Mouse (Mus musculus) myocyte (in vitro differentiated cells): ENCODE measurements at regions not wholly inside any gene's neighbourhood (a gene's known extent, or its start where the extent isn't known, plus 50 kb on each side); places are given as distances from the start of the nearest gene placed in this dataset.

ENCODE experiments used
- H3K27me3 ChIP-seq: one replicate; pipeline ENCODE4 v1.6.1; 2011; ENCODE audit not compliant: control insufficient read depth, insufficient read depth, insufficient read length
- H3K36me3 ChIP-seq: one replicate; pipeline ENCODE4 v1.6.1; 2011; ENCODE audit not compliant: control insufficient read depth, insufficient read depth
- H3K4me2 ChIP-seq: one replicate; pipeline ENCODE4 v1.6.1; 2011; ENCODE audit warnings: low read depth, control low read depth
- H3K4me3 ChIP-seq: one replicate; pipeline ENCODE4 v1.5.1; 2011; ENCODE audit warnings: mild to moderate bottlenecking, control low read depth, moderate library complexity
- H3K79me2 ChIP-seq: one replicate; pipeline ENCODE4 v1.6.1; 2011; ENCODE audit not compliant: control insufficient read depth, insufficient read depth
- H3ac ChIP-seq: one replicate; pipeline ENCODE4 v1.6.1; 2011; ENCODE audit not compliant: control insufficient read depth, insufficient read length
- CEBPB ChIP-seq: IDR thresholded peaks from 2 replicates; pipeline ENCODE4 v1.6.1; 2011; ENCODE audit warnings: mild to moderate bottlenecking, moderate library complexity; ENCODE audit not compliant: poor library complexity, insufficient read depth, severe bottlenecking
- E2F4 ChIP-seq: IDR thresholded peaks from one replicate; pipeline ENCODE4 v1.6.1; 2011; ENCODE audit warnings: mild to moderate bottlenecking, control low read depth, moderate library complexity; ENCODE audit not compliant: insufficient read depth
- MAX ChIP-seq: IDR thresholded peaks from one replicate; pipeline ENCODE4 v1.6.1; 2011; ENCODE audit warnings: low read depth, mild to moderate bottlenecking, control low read depth
- MYOD1 ChIP-seq, 3 experiments: IDR thresholded peaks; one replicate each; pipeline ENCODE4 v1.6.1; 2011; ENCODE audit warnings: control low read depth in 2 of 3, low read depth in 2 of 3, mild to moderate bottlenecking in 2 of 3, moderate library complexity in 1 of 3; ENCODE audit not compliant: insufficient read length in 2 of 3, control insufficient read depth in 1 of 3
- MYOG ChIP-seq, 3 experiments: IDR thresholded peaks; one replicate each; pipeline ENCODE4 v1.6.1; 2011; ENCODE audit warnings: control low read depth in 2 of 3, low read depth in 2 of 3, mild to moderate bottlenecking in 2 of 3; ENCODE audit not compliant: insufficient read length in 2 of 3, control insufficient read depth in 1 of 3, insufficient read depth in 1 of 3
- POLR2A ChIP-seq: IDR thresholded peaks from one replicate; pipeline ENCODE4 v1.6.1; 2011; ENCODE audit warnings: low read depth, mild to moderate bottlenecking, control low read depth, moderate library complexity; ENCODE audit not compliant: insufficient read length
- POLR2AphosphoS2 ChIP-seq: IDR thresholded peaks from one replicate; pipeline ENCODE4 v1.6.1; 2011; ENCODE audit warnings: low read depth, control low read depth; ENCODE audit not compliant: insufficient read length
- REST ChIP-seq: IDR thresholded peaks from one replicate; pipeline ENCODE4 v1.6.1; 2011; ENCODE audit warnings: mild to moderate bottlenecking, control low read depth, moderate library complexity; ENCODE audit not compliant: insufficient read depth, insufficient read length
- SRF ChIP-seq: IDR thresholded peaks from one replicate; pipeline ENCODE4 v1.6.1; 2011; ENCODE audit warnings: low read depth; ENCODE audit not compliant: control insufficient read depth, insufficient read length
- TCF12 ChIP-seq: IDR thresholded peaks from one replicate; pipeline ENCODE4 v1.6.1; 2011; ENCODE audit warnings: mild to moderate bottlenecking, control low read depth; ENCODE audit not compliant: poor library complexity, insufficient read depth, severe bottlenecking
- TCF3 ChIP-seq: IDR thresholded peaks from one replicate; pipeline ENCODE4 v1.6.1; 2011; ENCODE audit warnings: low read depth, control low read depth; ENCODE audit not compliant: insufficient read length
- USF1 ChIP-seq: IDR thresholded peaks from one replicate; pipeline ENCODE4 v1.6.1; 2011; ENCODE audit warnings: low read depth, mild to moderate bottlenecking, control low read depth, moderate library complexity

DNA sequence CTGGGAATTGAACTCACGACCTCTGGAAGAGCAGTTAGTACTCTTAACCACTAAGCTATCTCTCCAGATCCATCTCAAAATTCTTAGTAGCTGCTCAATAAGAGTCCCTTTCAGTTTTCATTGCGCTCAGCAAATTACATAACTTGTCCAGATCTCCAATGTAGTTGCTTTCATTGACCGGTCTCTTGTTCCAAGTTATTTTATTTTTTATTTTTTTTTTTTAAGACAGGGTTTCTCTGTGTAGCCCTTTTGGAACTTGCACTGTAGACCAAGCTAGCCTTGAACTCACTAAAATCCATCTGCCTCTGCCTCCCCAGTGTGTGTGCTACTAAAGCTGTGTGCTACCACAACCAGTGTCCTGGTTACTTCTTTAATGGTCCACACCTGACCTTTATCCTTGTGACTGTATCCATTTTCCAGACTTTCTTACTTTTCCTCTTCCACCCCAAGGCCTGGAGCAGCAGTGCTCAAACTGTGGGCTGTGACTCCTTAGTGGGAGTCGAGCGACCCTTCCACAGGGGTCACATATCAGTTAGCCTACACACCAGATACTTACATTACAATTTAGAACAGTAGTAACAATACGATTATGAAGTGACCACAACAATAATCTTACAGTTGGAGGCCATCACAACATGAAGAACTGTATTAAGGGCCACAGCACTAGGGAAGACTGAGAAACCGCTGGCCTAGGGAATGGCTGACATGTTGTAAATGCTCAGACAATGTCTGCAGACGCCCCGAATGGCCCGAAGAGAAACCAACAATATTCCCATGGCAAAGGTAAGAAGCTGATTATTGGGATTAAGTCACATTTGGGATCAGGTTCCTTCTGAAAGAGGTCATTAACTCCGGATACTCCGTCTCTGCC lies 97.8 kb upstream of the Cpsf6 start:
- Histone ChIP-seq H3ac (no peak overlapping the region), H3K79me2 (no peaks in the 10 kb centered on the region), H3K36me3 (no peaks in the 10 kb centered on the region), H3K4me2 (no peak overlapping the region), H3K4me3 (no peak overlapping the region), H3K27me3 (no peaks in the 10 kb centered on the region)
- TF ChIP-seq TCF12 (no peak), SRF (no peak), REST (no peak), CEBPB (no peak), E2F4 (no peak), MAX (no peak), TCF3 (no peak), POLR2AphosphoS2 (no peak), MYOD1 (IDR thresholded peaks at IDR 0.05; ENCODE audit: control insufficient read depth in 1 of 3, insufficient read length in 2 of 3, low read depth in 2 of 3) (no peak), USF1 (no peak), POLR2A (no peak), MYOG (IDR thresholded peaks at IDR 0.05; ENCODE audit: control insufficient read depth in 1 of 3, insufficient read depth in 1 of 3, insufficient read length in 2 of 3, low read depth in 2 of 3) (no peak)

DNA sequence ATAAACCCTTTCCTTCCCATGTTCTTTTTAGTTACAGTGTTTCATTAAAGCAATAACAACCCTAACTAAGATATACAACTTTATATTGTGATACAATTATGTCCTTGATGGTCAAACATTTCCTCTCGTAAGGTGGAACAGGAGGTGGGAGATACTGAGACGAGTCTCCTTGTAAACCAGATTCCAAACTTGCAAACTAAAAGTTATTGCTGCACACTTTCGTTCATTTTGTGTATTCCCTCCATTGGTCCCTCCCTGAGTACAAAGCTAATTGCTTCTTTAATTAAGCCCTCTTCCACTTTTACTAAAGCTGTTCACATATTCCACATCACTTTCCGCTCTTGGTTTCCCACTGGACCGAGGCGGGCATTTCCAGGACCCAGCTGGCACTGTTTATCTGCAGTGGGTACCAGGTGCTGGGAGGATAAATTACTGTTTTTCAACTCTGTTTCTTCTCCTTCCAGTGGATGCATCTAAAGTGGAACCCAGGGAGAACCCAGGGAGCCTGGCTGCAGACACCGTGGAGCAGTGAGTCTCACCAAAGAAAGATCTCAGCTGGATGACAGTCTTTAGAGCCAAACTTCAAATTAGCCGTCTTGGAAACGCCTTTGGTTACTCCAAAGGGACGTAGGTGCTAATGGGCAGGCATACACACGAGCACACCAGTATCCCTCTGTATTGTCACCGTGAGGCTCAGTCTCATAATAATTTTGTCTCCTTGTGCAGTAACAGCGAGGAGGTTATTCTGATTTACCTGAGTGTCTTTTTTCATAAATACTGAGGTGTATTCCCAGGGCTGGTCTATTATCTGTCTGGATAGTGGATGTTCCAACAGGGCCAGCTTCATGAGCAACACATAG lies 95.5 kb upstream of the Cpsf6 start:
- Histone ChIP-seq H3K36me3 (no peaks in the 10 kb centered on the region), H3K4me2 (no peak overlapping the region), H3K4me3 (no peak overlapping the region), H3K27me3 (no peaks in the 10 kb centered on the region), H3K79me2 (no peaks in the 10 kb centered on the region), H3ac (no peak overlapping the region)
- no peak for TF ChIP-seq POLR2AphosphoS2
- no peak for TF ChIP-seq CEBPB
- TF ChIP-seq REST = no peak
- TF ChIP-seq USF1 = no peak
- TF ChIP-seq TCF12 = no peak
- TF ChIP-seq MYOD1 (IDR thresholded peaks at IDR 0.05; ENCODE audit: control insufficient read depth in 1 of 3, insufficient read length in 2 of 3, low read depth in 2 of 3) = no peak
- no peak for TF ChIP-seq MYOG (IDR thresholded peaks at IDR 0.05; ENCODE audit: control insufficient read depth in 1 of 3, insufficient read depth in 1 of 3, insufficient read length in 2 of 3, low read depth in 2 of 3)

DNA sequence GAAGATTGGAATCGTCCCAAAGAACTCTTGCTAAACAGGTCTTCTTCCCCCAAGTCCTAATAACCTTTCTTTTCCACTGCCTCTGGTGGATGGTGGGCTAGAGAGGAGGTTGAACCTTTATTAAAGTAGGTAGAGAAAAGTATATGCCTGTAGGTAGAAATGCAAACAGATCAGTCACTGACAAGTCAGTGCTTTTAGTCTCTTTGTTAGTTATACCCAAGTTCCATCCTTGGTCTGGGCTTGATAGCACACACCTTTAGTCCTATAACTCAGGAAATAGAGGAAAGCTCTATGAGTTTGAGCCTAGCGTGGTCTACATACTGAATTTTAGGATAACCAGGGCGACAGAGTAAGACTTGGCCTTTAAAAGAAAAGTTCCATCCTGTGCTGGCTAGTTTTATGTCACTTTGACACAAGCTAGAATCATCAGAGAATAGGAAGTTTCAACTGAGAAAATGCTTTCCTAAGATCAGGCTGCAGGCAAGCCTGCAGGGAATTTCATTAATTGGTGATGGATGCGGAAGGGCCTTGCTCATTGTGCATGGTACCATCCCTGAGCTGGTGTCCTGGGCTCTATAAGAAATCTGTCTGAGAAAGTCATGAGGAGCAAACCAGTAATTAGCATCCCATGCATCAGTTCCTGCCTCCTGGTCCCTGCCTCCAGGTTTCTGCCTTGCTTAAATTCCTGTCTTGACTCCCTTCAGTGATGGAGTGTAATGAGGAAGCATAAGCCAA lies 94.7 kb upstream of the Cpsf6 start:
- Histone ChIP-seq H3K79me2 (no peaks in the 10 kb centered on the region), H3K4me3 (no peak overlapping the region), H3K36me3 (no peaks in the 10 kb centered on the region), H3K27me3 (no peaks in the 10 kb centered on the region), H3K4me2 (no peak overlapping the region), H3ac (no peak overlapping the region)
- TF ChIP-seq CEBPB = no peak
- no peak for TF ChIP-seq MYOG (IDR thresholded peaks at IDR 0.05; ENCODE audit: control insufficient read depth in 1 of 3, insufficient read depth in 1 of 3, insufficient read length in 2 of 3, low read depth in 2 of 3)
- no peak for TF ChIP-seq POLR2A
- TF ChIP-seq E2F4 = no peak
- no peak for TF ChIP-seq USF1
- no peak for TF ChIP-seq POLR2AphosphoS2
- TF ChIP-seq TCF12 = no peak
- TF ChIP-seq SRF = no peak
- no peak for TF ChIP-seq MYOD1 (IDR thresholded peaks at IDR 0.05; ENCODE audit: control insufficient read depth in 1 of 3, insufficient read length in 2 of 3, low read depth in 2 of 3)
- no peak for TF ChIP-seq REST

DNA sequence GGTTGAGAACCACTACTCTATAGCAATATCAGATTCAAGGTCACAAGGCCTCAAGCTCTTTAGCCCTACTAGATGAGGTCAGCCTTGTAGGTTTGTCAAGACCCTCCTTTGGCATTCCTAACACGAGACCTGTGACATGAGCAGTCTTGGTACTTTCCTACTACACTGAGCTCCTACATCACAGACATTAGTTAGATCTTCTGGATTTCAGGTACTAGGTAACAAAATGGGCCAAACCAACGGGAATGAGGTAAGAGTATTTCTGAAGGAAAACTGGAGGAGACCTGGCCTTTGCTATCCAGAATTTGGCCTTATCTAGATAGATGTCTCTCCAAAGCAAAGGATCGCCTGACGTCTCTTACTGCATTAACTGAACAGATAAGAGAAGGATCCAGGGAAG lies 93.7 kb upstream of the Cpsf6 start:
- no peak for TF ChIP-seq E2F4
- no peak for TF ChIP-seq MAX
- no peak for TF ChIP-seq MYOD1 (IDR thresholded peaks at IDR 0.05; ENCODE audit: control insufficient read depth in 1 of 3, insufficient read length in 2 of 3, low read depth in 2 of 3)
- TF ChIP-seq REST = no peak
- Histone ChIP-seq H3K4me3 (no peak overlapping the region), H3K27me3 (no peaks in the 10 kb centered on the region), H3K4me2 (no peak overlapping the region), H3ac (no peak overlapping the region), H3K79me2 (no peaks in the 10 kb centered on the region), H3K36me3 (no peaks in the 10 kb centered on the region)
